Mouse (Mus musculus) cortical plate, adult 2 months (tissue): ENCODE measurements at regions not wholly inside any gene's neighbourhood (a gene's known extent, or its start where the extent isn't known, plus 50 kb on each side); places are given as distances from the start of the nearest gene placed in this dataset.
"Not testable (repeated sequence)": the region's sequence is repeated elsewhere in the genome, so short reads cannot be mapped to it uniquely, and the experiment has no call there.

Experiments used
- H3K27ac ChIP-seq: fragments of 200-500 bp; 2 replicates; pipeline ENCODE4 v1.5.1; 2012; ENCODE audit warnings: low read length, control low read depth, inconsistent platforms; ENCODE audit not compliant: insufficient read depth
- H3K4me1 ChIP-seq: fragments of 200-500 bp; 2 replicates; pipeline ENCODE4 v1.6.1; 2011; ENCODE audit warnings: low read length; ENCODE audit not compliant: control insufficient read depth, insufficient read depth
- H3K4me3 ChIP-seq: fragments of 200-500 bp; 2 replicates; pipeline ENCODE4 v1.5.1; 2011; ENCODE audit warnings: mild to moderate bottlenecking, low read length, control low read depth; ENCODE audit not compliant: insufficient read depth
- CTCF ChIP-seq: fragments of 200-500 bp; IDR thresholded peaks from 2 replicates; pipeline ENCODE4 v1.5.1; 2011; ENCODE audit warnings: mild to moderate bottlenecking, control low read depth, low read length; ENCODE audit not compliant: insufficient read depth; ENCODE audit errors: extremely low read depth
- POLR2A ChIP-seq: fragments of 200-500 bp; IDR thresholded peaks from 2 replicates; pipeline ENCODE4 v1.6.1; 2011; ENCODE audit warnings: mild to moderate bottlenecking, low read length, control low read depth; ENCODE audit not compliant: insufficient read depth; ENCODE audit errors: extremely low read depth

DNA sequence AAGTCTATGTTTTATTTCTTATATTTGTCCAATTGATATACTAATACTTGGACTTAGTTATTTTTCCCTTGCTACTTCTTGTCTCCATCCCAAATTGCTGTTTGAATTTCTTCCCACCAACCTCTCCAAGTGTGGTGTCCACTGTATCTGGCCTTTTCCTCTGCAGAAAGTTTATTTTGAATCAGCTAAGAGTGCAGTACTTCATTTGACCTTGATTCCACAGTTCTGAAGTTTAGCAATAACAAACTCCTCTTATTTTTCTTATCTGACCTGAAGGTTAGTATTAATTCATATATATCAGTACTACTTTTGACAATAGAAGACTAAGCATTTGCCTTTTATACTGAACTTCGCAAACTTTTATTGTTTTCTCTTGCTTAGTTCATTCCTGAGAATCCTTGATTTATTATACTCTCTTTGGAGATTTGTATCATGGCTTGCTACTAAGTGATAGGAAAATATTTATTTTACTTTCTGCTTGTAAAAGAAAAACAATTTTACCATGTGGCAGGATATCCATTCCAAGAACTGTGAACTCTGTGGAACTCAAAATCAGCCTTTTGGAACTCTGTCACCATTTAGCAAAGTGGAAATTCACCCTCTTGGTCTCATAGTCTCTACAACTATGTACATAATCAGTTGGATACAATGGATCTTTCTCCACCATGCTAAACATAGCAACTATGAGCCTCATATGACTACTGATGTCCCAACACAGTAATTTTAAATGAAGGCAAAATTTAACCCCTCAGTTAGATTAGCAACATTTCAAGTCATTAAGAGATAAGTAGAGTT lies 268.2 kb downstream of the Aasdhppt start:
- Histone ChIP-seq H3K27ac (no peak overlapping the region), H3K4me1 (no peaks in the 10 kb centered on the region), H3K4me3 (no peak overlapping the region)
- TF ChIP-seq CTCF (no peak), POLR2A (no peak)

DNA sequence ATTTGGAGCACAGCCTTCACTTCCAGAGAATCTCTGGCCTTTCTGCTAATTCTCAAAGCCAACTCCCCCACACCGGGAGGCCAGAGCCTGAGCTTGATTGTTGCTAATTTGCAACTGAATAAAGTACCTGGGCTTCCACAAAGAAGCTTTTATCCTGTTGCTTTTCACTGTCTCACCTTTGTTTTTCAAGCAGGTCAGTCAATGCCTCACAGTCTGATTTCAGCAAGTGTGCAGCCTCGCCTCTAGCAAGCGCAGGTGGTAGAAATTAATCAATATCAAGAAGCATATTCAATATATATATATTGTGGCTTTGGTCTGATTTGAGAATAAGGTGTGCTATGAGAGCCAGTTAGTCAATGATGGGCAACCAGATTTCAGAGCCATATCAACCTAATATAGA lies 282.1 kb downstream of the Aasdhppt start:
- H3K4me3 ChIP-seq, H3K4me1 ChIP-seq, H3K27ac ChIP-seq: not testable (repeated sequence)

DNA sequence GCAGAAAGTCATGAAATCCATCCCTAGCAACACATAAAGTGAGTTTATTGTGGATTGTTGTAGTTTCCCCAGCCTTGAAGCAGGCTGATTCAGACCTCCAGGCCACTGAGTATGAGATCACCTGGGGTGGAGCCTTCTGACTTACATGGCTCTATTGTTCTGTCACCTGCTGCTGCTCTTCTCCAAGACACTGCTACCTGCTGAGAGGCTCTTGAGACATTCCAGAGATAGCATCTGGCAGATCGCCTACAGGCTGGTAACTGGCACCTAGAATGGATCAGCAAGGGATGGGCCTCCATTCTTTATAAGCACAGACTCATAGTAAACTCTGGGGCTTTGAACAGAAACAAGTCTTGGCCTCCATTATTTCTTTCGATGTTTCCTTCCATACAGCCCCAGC lies 289.2 kb downstream of the Aasdhppt start:
- TF ChIP-seq CTCF (no peak), POLR2A (no peak)
- no peak overlapping the region for H3K4me3 ChIP-seq

DNA sequence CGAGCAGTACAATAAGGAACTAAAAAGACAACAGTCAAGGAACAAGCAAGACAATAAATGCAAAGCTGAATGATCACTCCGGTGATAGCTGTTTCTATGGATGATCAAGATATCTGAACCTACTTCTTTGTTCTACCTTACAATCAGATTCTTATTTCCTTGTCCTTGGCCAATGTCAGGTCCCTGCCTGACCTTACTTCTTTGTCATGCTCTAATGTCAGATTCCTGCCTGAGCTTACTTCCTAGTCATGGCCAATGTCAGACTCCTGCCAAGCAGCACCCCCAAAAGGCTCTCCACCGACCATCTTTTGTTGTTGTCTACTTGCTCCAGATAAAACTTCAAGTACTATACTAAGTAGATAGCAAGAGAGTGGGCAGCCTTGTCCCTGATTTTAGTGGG lies 312.6 kb downstream of the Aasdhppt start:
- no peak for TF ChIP-seq POLR2A
- no peak for TF ChIP-seq CTCF
- Histone ChIP-seq H3K27ac (no peak overlapping the region), H3K4me3 (no peak overlapping the region), H3K4me1 (no peaks in the 10 kb centered on the region)

More for the DNA sequence above, 289.2 kb downstream of the Aasdhppt start:
- Histone ChIP-seq H3K4me1 (no peaks in the 10 kb centered on the region), H3K27ac (no peak overlapping the region)

DNA sequence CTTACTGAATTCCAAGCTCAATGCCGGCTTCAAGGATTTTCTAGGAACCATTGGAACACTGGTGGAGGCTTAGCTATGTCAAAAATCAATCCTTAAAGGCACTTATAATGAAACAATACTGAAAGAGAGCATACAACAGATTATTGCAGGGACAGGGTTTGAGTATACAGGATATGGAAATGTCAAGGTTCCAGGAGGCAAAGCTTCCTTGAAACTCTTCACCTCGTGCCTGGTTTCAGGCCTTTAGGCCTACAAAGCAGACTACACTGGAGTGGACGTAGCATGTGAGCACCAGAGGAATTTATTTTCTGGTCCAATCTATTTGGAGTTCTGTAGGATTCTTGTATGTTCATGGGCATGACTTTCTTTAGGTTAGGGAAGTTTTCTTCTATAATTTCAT lies 320.9 kb downstream of the Aasdhppt start:
- not testable (repeated sequence) for H3K4me3 ChIP-seq, H3K4me1 ChIP-seq, H3K27ac ChIP-seq

DNA sequence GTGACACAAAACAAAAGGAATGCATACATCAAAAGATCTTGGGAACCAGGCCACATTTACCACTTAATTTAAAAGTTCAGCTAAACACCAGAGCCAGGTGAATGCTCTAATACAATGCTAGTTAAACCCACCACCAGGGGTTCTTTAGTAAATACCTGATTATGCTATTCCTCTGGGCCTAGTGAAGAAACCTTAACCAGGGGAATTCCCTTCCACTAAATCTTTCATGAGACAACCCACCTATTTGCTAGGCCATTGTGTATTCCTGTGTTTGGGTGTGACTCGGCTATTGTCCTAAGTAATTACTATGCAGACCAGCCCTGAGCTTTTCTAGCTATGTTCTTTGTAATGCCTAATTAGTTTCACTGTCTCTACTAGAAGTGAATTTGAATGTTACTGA lies 321.3 kb downstream of the Aasdhppt start:
- H3K4me1 ChIP-seq, H3K4me3 ChIP-seq, H3K27ac ChIP-seq: not testable (repeated sequence)
